Mouse (Mus musculus) heart, embryonic 12.5 days (tissue): ENCODE measurements around the gene Parp8. TPM values are rescaled to one million over a fixed set of nuclear protein-coding genes. Genes with fewer than 3 reads are reported as not detected.

Source experiments
- ATAC-seq: fragments of 200-750 bp; cut with Nextera tagmentation; 2 replicates; pipeline ENCODE4 v1.8.0; 2017; ENCODE audit warnings: moderate TSS enrichment, moderate library complexity; ENCODE audit not compliant: insufficient number of reproducible peaks, low FRiP score
- H3K27ac ChIP-seq: fragments of 300-500 bp; sonication (generic); 2 replicates; pipeline ENCODE4 v1.5.1; 2016; ENCODE audit warnings: mild to moderate bottlenecking, moderate library complexity; ENCODE audit not compliant: poor library complexity, severe bottlenecking
- H3K27me3 ChIP-seq: fragments of 300-500 bp; sonication (generic); replicated peaks from 2 replicates; pipeline ENCODE4 v1.6.1; 2016; ENCODE audit warnings: mild to moderate bottlenecking, moderate library complexity
- H3K36me3 ChIP-seq: fragments of 300-500 bp; sonication (generic); 2 replicates; pipeline ENCODE4 v1.6.1; 2016; ENCODE audit warnings: mild to moderate bottlenecking, moderate library complexity
- H3K4me1 ChIP-seq: fragments of 300-500 bp; sonication (generic); replicated peaks from 2 replicates; pipeline ENCODE4 v1.6.1; 2016; ENCODE audit warnings: mild to moderate bottlenecking
- H3K4me2 ChIP-seq: fragments of 300-500 bp; sonication (generic); 2 replicates; pipeline ENCODE4 v1.6.1; 2016; ENCODE audit warnings: mild to moderate bottlenecking, moderate library complexity
- H3K4me3 ChIP-seq: fragments of 300-500 bp; sonication (generic); 2 replicates; pipeline ENCODE4 v1.5.1; 2016; ENCODE audit warnings: mild to moderate bottlenecking
- H3K9ac ChIP-seq: fragments of 300-500 bp; sonication (generic); 2 replicates; pipeline ENCODE4 v1.6.1; 2016; ENCODE audit warnings: mild to moderate bottlenecking, moderate library complexity
- H3K9me3 ChIP-seq: fragments of 300-500 bp; sonication (generic); replicated peaks from 2 replicates; pipeline ENCODE4 v1.6.1; 2016; ENCODE audit warnings: mild to moderate bottlenecking, moderate library complexity
- WGBS: fragments of 180-500 bp; shearing (Covaris S2); methylation state at CpG from one replicate; pipeline ENCODE4 v1.1.7; 2016; 5-methylcytosine and 5-hydroxymethylcytosine counted together
- polyA plus RNA-seq: library from polyadenylated mRNA; unstranded; fragments of >200 nt; fragmentation: Nextera tagmentation; extraction: Ambion mirVana; gene quantifications from 2 replicates; pipeline ENCODE4 v1.2.1, GENCODE M21; 2016

Parp8 gene
- polyA plus RNA-seq, 1 experiment from 2014 or later, result 15.6 TPM

DNA sequence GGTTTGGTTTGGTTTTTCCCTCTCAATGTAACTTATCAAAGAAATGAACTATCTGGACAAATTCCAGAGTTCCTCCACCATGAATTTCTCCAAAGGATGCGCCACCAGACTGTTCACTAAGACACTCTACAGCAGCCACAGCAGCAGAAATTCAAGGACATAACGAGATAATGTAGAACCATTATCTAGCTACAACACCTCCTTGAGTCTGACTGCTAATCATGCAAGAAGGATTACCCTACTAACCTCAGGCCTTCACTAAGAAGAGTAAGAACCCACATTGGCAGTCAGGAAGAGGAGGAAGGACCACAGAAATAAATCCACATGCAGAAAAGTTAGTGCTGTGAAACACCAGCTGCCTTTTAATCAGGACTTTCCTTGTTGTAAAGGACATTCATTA, 11.8 kb downstream of the Parp8 start:
- no peak for ATAC-seq
- Histone ChIP-seq H3K9me3 (peaks cover 3% of the 10 kb centered on the region; the same call in 1 of the 2 replicates), H3K4me1 (peaks cover 13% of the 10 kb centered on the region), H3K27me3 (no peaks in the 10 kb centered on the region), H3K9ac (no peak overlapping the region), H3K4me3 (no peak overlapping the region), H3K36me3 (peaks cover 4% of the 10 kb centered on the region; the same call in 1 of the 2 replicates), H3K4me2 (no peak overlapping the region), H3K27ac (no peak overlapping the region)
- WGBS, result 73% methylated on average over 2 of the region's 2 CpGs

DNA sequence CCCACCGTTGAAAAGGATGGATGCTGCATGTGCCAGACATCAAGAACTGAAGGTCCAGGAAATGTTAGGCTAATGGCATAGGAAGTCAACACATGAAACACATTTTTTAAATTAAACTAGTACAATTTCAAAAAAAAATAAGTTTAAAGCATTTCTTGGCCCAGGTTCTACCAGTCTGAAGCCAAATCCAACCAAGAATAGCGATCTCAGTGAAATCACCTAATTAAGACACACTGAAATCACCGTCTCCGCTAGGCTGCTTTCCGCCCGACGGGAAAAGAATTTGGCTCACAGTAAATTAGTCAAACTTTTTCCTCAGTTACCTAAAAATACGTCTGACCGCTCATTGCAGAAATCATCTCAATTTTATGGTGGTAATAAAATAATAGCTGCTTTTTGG, 13.3 kb downstream of the Parp8 start:
- H3K4me1 ChIP-seq, result peaks cover 13% of the 10 kb centered on the region
- no peak overlapping the region for H3K4me3 ChIP-seq
- no peak overlapping the region for H3K27ac ChIP-seq
- 93% methylated on average over 9 of the region's 9 CpGs for WGBS
- peaks cover 3% of the 10 kb centered on the region; the same call in 1 of the 2 replicates for H3K9me3 ChIP-seq
- ATAC-seq, result no peak
- no peak overlapping the region for H3K9ac ChIP-seq
- H3K4me2 ChIP-seq, result no peak overlapping the region
- peaks cover 4% of the 10 kb centered on the region; the same call in 1 of the 2 replicates for H3K36me3 ChIP-seq
- H3K27me3 ChIP-seq, result no peaks in the 10 kb centered on the region

DNA sequence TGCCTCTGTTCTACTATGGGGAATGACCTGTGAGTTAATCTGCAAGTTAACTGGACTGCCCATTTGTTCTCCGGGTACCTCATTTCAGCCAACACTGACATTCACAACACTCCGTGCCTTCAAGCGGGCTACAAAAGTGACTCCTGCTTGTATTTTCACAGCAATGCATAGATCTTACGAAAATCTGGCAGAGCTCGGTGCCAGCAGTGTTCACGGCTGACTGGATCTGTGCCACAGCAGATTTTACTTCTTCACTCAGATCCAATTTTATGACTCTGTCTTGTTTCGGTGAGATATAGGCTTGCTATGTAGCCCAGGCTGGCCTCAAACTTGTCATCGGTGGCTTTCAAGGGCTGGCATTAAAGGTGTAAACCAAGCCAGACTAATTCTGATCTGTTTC, 15.2 kb downstream of the Parp8 start:
- Histone ChIP-seq H3K4me1 (peaks cover 7% of the 10 kb centered on the region), H3K27ac (no peak overlapping the region), H3K9me3 (peaks cover 3% of the 10 kb centered on the region; the same call in 1 of the 2 replicates), H3K9ac (no peak overlapping the region), H3K36me3 (peaks cover 4% of the 10 kb centered on the region; the same call in 1 of the 2 replicates), H3K4me2 (no peak overlapping the region), H3K4me3 (no peak overlapping the region), H3K27me3 (no peaks in the 10 kb centered on the region)
- ATAC-seq, result no peak
- WGBS, result 79% methylated on average over 8 of the region's 8 CpGs

DNA sequence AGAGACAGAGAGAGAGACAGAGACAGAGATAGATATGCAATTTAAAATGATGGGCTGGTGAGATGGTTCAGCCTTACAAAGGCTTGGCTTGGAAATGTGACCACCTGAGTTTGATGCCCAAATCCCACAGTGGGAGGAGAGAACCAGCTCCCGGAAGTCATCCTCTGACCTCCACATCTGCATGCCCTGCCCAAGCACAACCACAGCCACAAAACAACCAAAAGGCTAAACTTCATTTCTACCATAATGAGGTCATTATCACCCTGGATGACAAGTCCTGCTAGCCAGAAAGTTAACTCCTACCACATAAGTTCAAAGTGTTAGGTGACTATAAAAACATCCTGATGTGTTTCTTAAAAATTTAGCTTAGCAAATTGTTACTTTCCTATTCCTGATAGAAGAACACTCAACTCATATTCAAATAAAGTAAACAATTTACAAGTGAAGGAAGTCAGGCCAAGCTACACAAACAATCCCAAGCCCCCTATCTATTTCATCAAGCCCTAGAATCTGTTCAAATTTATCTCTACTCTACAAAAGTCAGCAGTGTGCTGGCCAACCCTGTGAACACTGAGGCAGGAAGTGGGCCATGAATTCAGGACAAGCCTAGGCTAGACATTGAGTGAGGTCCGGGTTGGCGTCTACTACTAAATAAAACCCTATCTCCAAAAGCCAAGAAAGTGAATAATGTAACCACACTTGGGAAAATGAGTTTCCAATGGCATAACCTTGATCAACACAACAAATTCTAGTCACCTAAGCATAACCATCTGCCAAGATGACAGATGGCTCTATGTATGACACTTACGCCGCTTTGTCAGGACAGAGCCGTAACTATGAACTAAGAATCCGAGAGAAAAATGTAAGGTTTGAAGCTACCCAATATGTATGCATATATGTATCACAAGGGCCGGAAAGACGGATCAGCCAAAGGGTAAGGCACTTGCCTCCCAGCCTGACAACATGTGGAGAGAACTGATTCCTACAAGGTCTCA, 17.0 kb downstream of the Parp8 start:
- peaks cover 4% of the 10 kb centered on the region; the same call in 1 of the 2 replicates for H3K36me3 ChIP-seq
- no peak overlapping the region for H3K27ac ChIP-seq
- H3K4me1 ChIP-seq, result peaks cover 7% of the 10 kb centered on the region
- H3K9ac ChIP-seq, result no peak overlapping the region
- ATAC-seq, result no peak
- H3K4me2 ChIP-seq, result no peak overlapping the region
- H3K27me3 ChIP-seq, result no peaks in the 10 kb centered on the region
- no peak overlapping the region for H3K4me3 ChIP-seq
- peaks cover 3% of the 10 kb centered on the region; the same call in 1 of the 2 replicates for H3K9me3 ChIP-seq
- 89% methylated on average over 9 of the region's 9 CpGs for WGBS

DNA sequence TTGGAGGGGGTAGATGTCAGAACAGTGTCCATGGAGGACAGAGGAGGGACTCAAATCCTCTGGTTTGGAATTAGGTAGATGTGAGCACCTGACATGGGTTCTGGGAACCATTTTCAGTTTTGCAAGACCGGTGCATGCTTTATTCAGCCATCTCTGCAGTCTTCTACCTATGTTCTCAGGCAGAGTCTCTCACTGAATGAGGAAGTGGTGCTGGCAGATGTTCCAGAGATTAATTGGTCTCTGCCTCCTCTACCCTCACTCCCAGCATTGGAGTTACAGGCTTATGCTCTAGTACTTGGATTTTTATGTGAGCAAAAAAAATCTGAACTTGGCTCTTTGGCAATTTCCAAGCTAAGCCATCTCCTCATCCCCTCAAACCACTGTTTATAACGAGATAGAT, 17.8 kb downstream of the Parp8 start:
- H3K4me1 ChIP-seq, result peaks cover 7% of the 10 kb centered on the region
- peaks cover 2% of the 10 kb centered on the region; the same call in 1 of the 2 replicates for H3K36me3 ChIP-seq
- 79% methylated on average over 2 of the region's 2 CpGs for WGBS
- H3K4me2 ChIP-seq, result no peak overlapping the region
- no peak overlapping the region for H3K27ac ChIP-seq
- no peak overlapping the region for H3K9ac ChIP-seq
- H3K4me3 ChIP-seq, result no peak overlapping the region
- ATAC-seq, result no peak
- H3K27me3 ChIP-seq, result no peaks in the 10 kb centered on the region
- peaks cover 1% of the 10 kb centered on the region; the same call in 1 of the 2 replicates for H3K9me3 ChIP-seq

DNA sequence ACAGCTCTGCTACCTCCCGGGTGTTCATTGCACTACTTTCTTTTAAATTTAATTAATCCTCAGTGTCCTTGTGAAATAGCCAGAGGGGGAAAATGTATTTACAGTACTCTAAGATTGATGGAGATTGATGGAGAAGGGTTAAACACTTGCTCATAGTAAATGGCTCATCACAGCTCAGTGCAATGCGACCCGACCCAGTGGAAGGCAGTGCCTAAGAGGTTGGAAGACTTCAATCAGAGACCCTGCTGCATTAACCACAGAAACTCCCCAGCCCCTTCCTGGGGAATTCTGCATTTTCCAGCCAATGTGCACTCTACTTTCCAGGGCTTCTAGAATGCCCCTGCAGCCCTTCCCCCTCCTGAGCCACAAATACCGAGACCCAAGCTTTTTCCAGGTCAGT, 18.7 kb downstream of the Parp8 start:
- Histone ChIP-seq H3K9ac (no peak overlapping the region), H3K4me1 (peaks cover 7% of the 10 kb centered on the region), H3K27ac (no peak overlapping the region), H3K27me3 (no peaks in the 10 kb centered on the region), H3K36me3 (no peaks in the 10 kb centered on the region), H3K9me3 (no peaks in the 10 kb centered on the region), H3K4me3 (no peak overlapping the region), H3K4me2 (no peak overlapping the region)
- no peak for ATAC-seq
- 58% methylated on average over 4 of the region's 4 CpGs for WGBS

DNA sequence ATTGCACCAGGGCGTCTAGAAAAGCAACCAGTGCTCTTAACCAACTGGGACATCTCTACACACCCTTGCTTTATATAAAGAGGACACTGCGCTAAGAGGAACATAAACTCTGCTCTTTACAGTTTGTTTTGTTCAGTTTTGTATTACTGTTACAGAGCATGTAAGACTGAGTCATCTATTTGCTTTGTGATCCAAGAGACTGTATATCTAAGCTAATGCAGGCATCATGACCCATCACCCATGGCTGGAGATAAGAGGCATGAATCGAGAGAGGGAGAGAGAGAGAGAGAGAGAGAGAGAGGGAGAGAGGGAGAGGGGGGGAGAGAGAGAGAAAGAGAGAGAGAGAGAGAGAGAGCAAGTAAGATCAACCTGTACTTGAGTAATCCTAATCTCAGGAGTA, 24.8 kb downstream of the Parp8 start:
- H3K4me2 ChIP-seq, result no peak overlapping the region
- H3K4me3 ChIP-seq, result no peak overlapping the region

DNA sequence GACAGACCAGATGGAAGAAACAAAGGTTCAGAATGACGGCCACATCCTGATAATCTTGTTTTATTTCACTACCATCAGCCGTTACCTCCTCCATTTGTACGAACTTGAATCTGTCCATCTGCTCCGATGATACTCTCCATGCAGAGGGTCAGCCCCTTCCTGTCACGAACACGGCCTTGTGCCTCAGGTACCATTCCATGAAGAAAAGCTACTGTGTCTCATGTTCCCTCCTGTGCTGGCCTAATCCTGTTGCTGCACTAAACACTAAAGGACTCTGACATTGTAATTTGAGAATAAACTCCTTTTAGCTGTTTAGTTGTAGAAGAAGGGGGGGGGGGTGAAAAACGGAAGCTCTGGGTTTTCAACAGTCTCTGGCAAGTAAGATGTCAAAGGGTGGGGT, 33.8 kb downstream of the Parp8 start:
- ATAC-seq, result no peak
- Histone ChIP-seq H3K36me3 (no peaks in the 10 kb centered on the region), H3K9ac (no peak overlapping the region), H3K4me2 (no peak overlapping the region), H3K4me3 (no peak overlapping the region), H3K9me3 (no peaks in the 10 kb centered on the region), H3K27me3 (no peaks in the 10 kb centered on the region), H3K4me1 (peaks cover 11% of the 10 kb centered on the region), H3K27ac (no peak overlapping the region)
- 79% methylated on average over 7 of the region's 7 CpGs for WGBS

More for the DNA sequence above, 24.8 kb downstream of the Parp8 start:
- no peaks in the 10 kb centered on the region for H3K27me3 ChIP-seq
- WGBS, result 66% methylated on average over 3 of the region's 3 CpGs
- no peaks in the 10 kb centered on the region for H3K4me1 ChIP-seq
- no peak overlapping the region for H3K27ac ChIP-seq
- no peak for ATAC-seq
- H3K36me3 ChIP-seq, result no peaks in the 10 kb centered on the region
- H3K9me3 ChIP-seq, result no peaks in the 10 kb centered on the region
- no peak overlapping the region for H3K9ac ChIP-seq

DNA sequence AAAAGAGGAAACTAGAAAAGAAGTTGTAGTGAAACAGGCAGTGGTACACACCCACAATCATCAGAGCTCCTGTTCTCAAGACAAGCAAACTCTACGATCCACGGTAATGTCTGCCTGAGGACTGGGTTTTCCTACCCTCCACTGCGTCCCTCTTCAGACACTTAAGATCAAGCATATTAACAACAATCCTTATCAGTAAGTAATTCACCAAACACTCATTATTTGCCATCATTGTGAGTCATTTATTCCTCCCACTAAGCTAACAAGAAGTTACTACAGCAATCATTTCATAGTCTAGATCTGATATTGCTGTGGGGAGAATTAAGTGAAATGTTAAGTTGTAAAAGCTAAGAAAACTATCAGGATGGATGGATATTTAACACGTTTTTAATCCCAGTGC, 35.0 kb downstream of the Parp8 start:
- Histone ChIP-seq H3K27me3 (no peaks in the 10 kb centered on the region), H3K9me3 (no peaks in the 10 kb centered on the region), H3K27ac (no peak overlapping the region), H3K36me3 (no peaks in the 10 kb centered on the region), H3K4me3 (no peak overlapping the region), H3K9ac (no peak overlapping the region), H3K4me1 (peaks cover 11% of the 10 kb centered on the region), H3K4me2 (no peak overlapping the region)
- 62% methylated on average over 4 of the region's 4 CpGs for WGBS
- ATAC-seq, result no peak

DNA sequence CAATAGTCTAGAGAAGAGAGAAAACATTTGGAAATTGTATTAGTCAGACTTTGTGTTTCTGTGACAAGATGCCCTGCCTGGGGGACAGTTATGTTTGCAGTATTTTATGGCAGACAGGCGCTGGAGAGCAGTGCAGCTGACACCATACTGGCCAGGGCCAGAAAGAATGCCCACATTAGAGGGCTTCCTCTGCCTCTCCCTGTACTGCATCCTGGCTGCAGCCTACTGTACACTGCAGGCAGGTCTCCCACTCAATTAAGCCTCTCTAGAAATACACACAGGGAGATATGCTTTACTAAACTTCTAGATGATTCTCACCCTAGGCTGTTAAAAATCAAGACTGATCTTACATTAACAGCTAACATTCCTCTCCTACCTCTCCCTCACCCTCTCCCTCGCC, 36.6 kb downstream of the Parp8 start:
- Histone ChIP-seq H3K27ac (no peak overlapping the region), H3K9me3 (no peaks in the 10 kb centered on the region), H3K9ac (no peak overlapping the region), H3K27me3 (no peaks in the 10 kb centered on the region), H3K4me3 (no peak overlapping the region), H3K36me3 (no peaks in the 10 kb centered on the region), H3K4me2 (no peak overlapping the region), H3K4me1 (peaks cover 11% of the 10 kb centered on the region)
- no peak for ATAC-seq
- WGBS, result 77% methylated on average over 2 of the region's 2 CpGs

DNA sequence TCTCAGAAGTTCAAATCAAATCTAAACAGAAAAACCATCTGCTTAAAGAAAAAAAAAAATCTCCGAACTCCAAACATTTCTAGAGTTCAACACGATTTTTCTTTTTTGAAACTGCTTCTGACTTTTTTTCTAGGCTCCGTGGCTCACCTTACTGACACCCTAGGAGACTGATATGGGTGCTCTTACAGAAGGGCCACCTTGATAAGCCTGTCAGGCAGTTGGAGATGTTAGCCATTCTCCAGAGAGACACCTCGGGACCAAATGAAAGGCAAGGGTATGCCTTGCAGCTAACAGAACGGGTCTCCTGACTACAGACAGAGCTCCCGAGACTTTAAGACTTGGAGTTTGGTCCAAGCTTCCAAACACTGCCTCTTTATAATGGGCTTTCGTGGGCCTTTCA, 37.1 kb downstream of the Parp8 start:
- Histone ChIP-seq H3K36me3 (no peaks in the 10 kb centered on the region), H3K27me3 (no peaks in the 10 kb centered on the region), H3K27ac (no peak overlapping the region), H3K4me3 (no peak overlapping the region), H3K9ac (no peak overlapping the region), H3K4me1 (peaks cover 11% of the 10 kb centered on the region), H3K4me2 (no peak overlapping the region), H3K9me3 (no peaks in the 10 kb centered on the region)
- 36% methylated on average over 7 of the region's 7 CpGs for WGBS
- ATAC-seq, result no peak
